Mouse (Mus musculus) thymus, adult 2 months (tissue): ENCODE measurements around the gene Jun.

Experiments used
- CTCF ChIP-seq: fragments of 200-500 bp; IDR thresholded peaks from 2 replicates; pipeline ENCODE4 v1.5.1; 2012; ENCODE audit warnings: mild to moderate bottlenecking, control low read depth, low read length, moderate library complexity, borderline replicate concordance; ENCODE audit not compliant: control insufficient read depth, poor library complexity, insufficient read depth; ENCODE audit errors: extremely low read depth
- POLR2A ChIP-seq: fragments of 200-500 bp; IDR thresholded peaks from 2 replicates; pipeline ENCODE4 v1.6.1; 2012; ENCODE audit warnings: mild to moderate bottlenecking, low read length, control low read depth, moderate library complexity; ENCODE audit not compliant: control insufficient read depth, poor library complexity, insufficient read depth; ENCODE audit errors: extremely low read depth

DNA sequence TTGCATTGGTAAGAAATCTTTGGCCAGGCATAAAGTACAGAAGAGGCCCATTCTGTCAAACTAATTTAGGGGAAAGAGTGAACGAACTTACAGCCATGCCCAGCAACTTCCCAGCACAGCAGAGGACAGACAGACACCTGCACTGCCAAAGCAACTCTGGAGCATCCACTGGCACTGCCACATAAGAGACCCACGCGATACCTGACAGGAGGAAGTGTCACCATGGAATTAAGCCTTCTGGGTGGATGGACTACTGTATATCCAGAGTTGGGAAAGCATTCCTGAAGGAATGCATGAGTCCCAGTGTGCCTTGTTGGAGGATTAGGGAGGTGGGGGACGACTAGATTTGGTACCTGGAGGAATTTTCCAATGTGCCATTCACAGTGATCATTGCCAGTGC is 39.5 kb upstream of the Jun start:
- TF ChIP-seq POLR2A (no peak), CTCF (no peak)
